Mouse (Mus musculus) CH12.LX (cell line): Measurements from ENCODE around the gene Rfxank. TPM values are rescaled to one million over a fixed set of nuclear protein-coding genes. Genes with fewer than 3 reads are reported as not detected.
A peak's percentile ranks its signal among the peaks of the same experiment; 100 is the strongest.

Source experiments
- DNase-seq: peaks from one replicate; pipeline ENCODE4 v3.0.0-alpha.2; 2013; ENCODE audit errors: extremely low read depth
- H3K27ac ChIP-seq: 2 replicates; pipeline ENCODE4 v1.5.1; 2012; ENCODE audit warnings: low read depth, mild to moderate bottlenecking, control low read depth, moderate library complexity; ENCODE audit not compliant: insufficient read depth
- H3K27me3 ChIP-seq: replicated peaks from 2 replicates; pipeline ENCODE3; 2012; ENCODE audit warnings: inconsistent platforms
- H3K36me3 ChIP-seq, 2 experiments: replicated peaks in 1 of 2; 2 replicates each; pipeline versions ENCODE3 to v1.6.1; 2012; ENCODE audit warnings: inconsistent platforms in 1 of 2, low read length in 1 of 2, mild to moderate bottlenecking in 1 of 2, mixed read lengths in 1 of 2, moderate library complexity in 1 of 2; ENCODE audit not compliant: control insufficient read depth in 1 of 2, insufficient read depth in 1 of 2
- H3K4me1 ChIP-seq, 2 experiments: 2 replicates each; pipeline ENCODE4 v1.6.1; 2012; ENCODE audit warnings: inconsistent platforms in 1 of 2, moderate library complexity in 1 of 2; ENCODE audit not compliant: insufficient read depth in 2 of 2, control insufficient read depth in 1 of 2
- H3K4me2 ChIP-seq: 2 replicates; pipeline ENCODE4 v1.6.1; 2012; ENCODE audit warnings: low read depth, mild to moderate bottlenecking, control low read depth; ENCODE audit not compliant: poor library complexity, insufficient read depth, severe bottlenecking
- H3K4me3 ChIP-seq, 3 experiments: fragments of 150-350 bp in 1 of 3; sonication (generic) in 1 of 3; replicated peaks in 1 of 3; 2 replicates each; pipeline versions ENCODE3 to v1.5.1; 2011 to 2012; ENCODE audit warnings: low read depth in 2 of 3, low read length in 2 of 3, mild to moderate bottlenecking in 2 of 3, moderate library complexity in 2 of 3, control low read depth in 1 of 3, improper control_type of control experiment in 1 of 3, inconsistent platforms in 1 of 3, mixed read lengths in 1 of 3; ENCODE audit not compliant: poor library complexity in 1 of 3
- H3K79me2 ChIP-seq: replicated peaks from 2 replicates; pipeline ENCODE4 v1.6.1; 2012; ENCODE audit warnings: mild to moderate bottlenecking, moderate library complexity; ENCODE audit not compliant: control insufficient read depth, poor library complexity, insufficient read depth, severe bottlenecking; ENCODE audit errors: extremely low read depth
- H3K9ac ChIP-seq: 2 replicates; pipeline ENCODE4 v1.6.1; 2012; ENCODE audit warnings: low read depth, mild to moderate bottlenecking, control low read depth, moderate library complexity; ENCODE audit not compliant: insufficient read depth
- H3K9me3 ChIP-seq: replicated peaks from 2 replicates; pipeline ENCODE3; 2012; ENCODE audit warnings: low read length, inconsistent platforms, mixed read lengths
- BHLHE40 ChIP-seq: IDR thresholded peaks from 2 replicates; pipeline ENCODE4 v1.6.1; 2011; ENCODE audit warnings: mild to moderate bottlenecking, low read depth, low read length, improper control_type of control experiment
- ETS1 ChIP-seq: conservative IDR thresholded peaks from 2 replicates; pipeline ENCODE4 v1.6.1; 2012; ENCODE audit warnings: low read depth, mild to moderate bottlenecking, inconsistent platforms, low read length, improper control_type of control experiment, moderate library complexity
- IRF4 ChIP-seq: IDR thresholded peaks from 2 replicates; pipeline ENCODE4 v1.6.1; 2014; ENCODE audit warnings: low read depth, mild to moderate bottlenecking, inconsistent platforms, low read length, improper control_type of control experiment
- JUN ChIP-seq: IDR thresholded peaks from 2 replicates; pipeline ENCODE4 v1.6.1; 2011; ENCODE audit warnings: low read depth, mild to moderate bottlenecking, low read length, improper control_type of control experiment, moderate library complexity; ENCODE audit not compliant: insufficient read depth
- MAZ ChIP-seq: IDR thresholded peaks from 2 replicates; pipeline ENCODE4 v1.6.1; 2012; ENCODE audit warnings: low read depth, mild to moderate bottlenecking, inconsistent platforms, low read length, improper control_type of control experiment, moderate library complexity
- MEF2A ChIP-seq: IDR thresholded peaks from 2 replicates; pipeline ENCODE4 v1.6.1; 2014; ENCODE audit warnings: low read depth, mild to moderate bottlenecking, inconsistent platforms, low read length, improper control_type of control experiment, borderline replicate concordance
- NRF1 ChIP-seq: IDR thresholded peaks from 2 replicates; pipeline ENCODE4 v1.6.1; 2014; ENCODE audit warnings: low read depth, mild to moderate bottlenecking, inconsistent platforms, low read length, improper control_type of control experiment, moderate library complexity
- SMC3 ChIP-seq: IDR thresholded peaks from 2 replicates; pipeline ENCODE4 v1.6.1; 2011; ENCODE audit warnings: low read depth, low read length, improper control_type of control experiment
- TBP ChIP-seq: conservative IDR thresholded peaks from 2 replicates; pipeline ENCODE4 v1.6.1; 2011; ENCODE audit warnings: low read depth, low read length, improper control_type of control experiment
- USF2 ChIP-seq: conservative IDR thresholded peaks from 2 replicates; pipeline ENCODE4 v1.6.1; 2011; ENCODE audit warnings: low read depth, low read length, improper control_type of control experiment
- ZKSCAN1 ChIP-seq: IDR thresholded peaks from 2 replicates; pipeline ENCODE4 v1.6.1; 2012; ENCODE audit warnings: low read depth, inconsistent platforms, low read length, improper control_type of control experiment, borderline replicate concordance
- dilution Hi-C: fragments of 300-500 bp; cut with MboI; formaldehyde crosslinking; loops from 2 replicates; pipeline ENCODE4 v1.14.3; 2020; ENCODE audit warnings: low sequenced_read_pairs; ENCODE audit not compliant: extremely low pct_unique_long_range_greater_than_20kb, extremely low pct_ligation_motif_present
- in situ Hi-C: fragments of 300-500 bp; cut with MboI; formaldehyde crosslinking; loops from 3 replicates; pipeline ENCODE4 v1.14.3; 2019; ENCODE audit warnings: low sequenced_read_pairs, low pct_ligation_motif_present, low pct_unique_long_range_greater_than_20kb, mixed read lengths
- polyA plus RNA-seq: library from polyadenylated mRNA; unstranded; fragments of >175 nt; gene quantifications from 2 replicates; pipeline ENCODE4 v1.2.1, GENCODE M21; 2012; ENCODE audit warnings: low read depth; ENCODE audit not compliant: insufficient read length
- total RNA-seq, 2 experiments: library from RNA; depleted of rRNA; stranded (reverse); fragments of 300-350 nt in 1 of 2; fragments of >200 nt in 1 of 2; gene quantifications; 2 replicates each; pipeline ENCODE4 v1.2.3; 2012 to 2014

The Rfxank gene
- total and polyA plus RNA-seq, 3 experiments, result 12.3 to 17.2 (median 13.4) TPM

GRCm38 (mm10) chr8:70083285-70083684, 55.7 kb downstream of the Rfxank start, which contains the start of gene Hapln4:
Gene Hapln4, plus strand, starts transcription at chr8:70083457.
- no peak within 1 kb of the TSS for H3K4me3 ChIP-seq
- DNase-seq, result no peak
- H3K79me2 ChIP-seq, result no peaks in the 10 kb centered on the region
- TF ChIP-seq MEF2A, result no peak
- TF ChIP-seq ETS1, result no peak
- TF ChIP-seq NRF1, result peak; percentile 74
- no peak for TF ChIP-seq ZKSCAN1
- TF ChIP-seq JUN, result no peak
- no peak for TF ChIP-seq IRF4
- TF ChIP-seq TBP, result no peak
- no peaks in the 10 kb centered on the region for H3K27me3 ChIP-seq
- H3K36me3 ChIP-seq, result peaks cover 8 to 34% of the 10 kb centered on the region in 2 experiments
- H3K9me3 ChIP-seq, result peaks cover 5% of the 10 kb centered on the region
- no peak within 1 kb of the TSS for H3K4me2 ChIP-seq
- H3K27ac ChIP-seq, result no peak within 1 kb of the TSS
- no peak within 1 kb of the TSS for H3K9ac ChIP-seq
- dilution Hi-C loops, result no loop called here
- H3K4me1 ChIP-seq, result no peaks in the 10 kb centered on the region
- in situ Hi-C loops, result no loop called here

GRCm38 (mm10) chr8:70081976-70082375, 57.0 kb downstream of the Rfxank start:
- Histone ChIP-seq H3K79me2 (no peaks in the 10 kb centered on the region), H3K4me1 (no peaks in the 10 kb centered on the region), H3K4me3 (no peak overlapping the region), H3K4me2 (no peak overlapping the region), H3K27me3 (no peaks in the 10 kb centered on the region), H3K27ac (no peak overlapping the region), H3K36me3 (peaks cover 13 to 41% of the 10 kb centered on the region in 2 experiments), H3K9ac (no peak overlapping the region), H3K9me3 (peaks cover 3% of the 10 kb centered on the region)
- dilution Hi-C loops (no loop called here), in situ Hi-C loops (no loop called here)
- DNase-seq, result no peak
- no peak for TF ChIP-seq USF2
- TF ChIP-seq JUN, result no peak
- TF ChIP-seq TBP, result no peak
- TF ChIP-seq SMC3, result no peak
- no peak for TF ChIP-seq MAZ
- no peak for TF ChIP-seq BHLHE40

Other genes with a start within 250 kb of the Rfxank start
Only the 20 nearest of the 23 such genes appear.
- gene Gatad2a, start 142.8 kb downstream of the Rfxank start, total RNA-seq (2012; rRNA removed), result 70.8 and 73.2 TPM in 2 replicates
- gene Gatad2a, start 142.8 kb downstream of the Rfxank start, total RNA-seq (2014; rRNA removed), result 31.5 and 35.7 TPM in 2 replicates
- gene Gatad2a, start 142.8 kb downstream of the Rfxank start, polyA plus RNA-seq, result 95.1 and 122 TPM in 2 replicates
- gene Mau2, start 96.4 kb downstream of the Rfxank start, total RNA-seq (2012; rRNA removed), result 37.2 and 38.4 TPM in 2 replicates
- gene Mau2, start 96.4 kb downstream of the Rfxank start, total RNA-seq (2014; rRNA removed), result 24.4 and 25.5 TPM in 2 replicates
- 15.7 and 19.5 TPM in 2 replicates for gene Mau2, start 96.4 kb downstream of the Rfxank start, polyA plus RNA-seq
- 21.8 and 24.0 TPM in 2 replicates for gene Sugp1, start 96.3 kb downstream of the Rfxank start, total RNA-seq (2012; rRNA removed)
- gene Sugp1, start 96.3 kb downstream of the Rfxank start, total RNA-seq (2014; rRNA removed), result 5.0 and 5.3 TPM in 2 replicates
- gene Sugp1, start 96.3 kb downstream of the Rfxank start, polyA plus RNA-seq, result 43.9 and 44.2 TPM in 2 replicates
- 1.9 and 2.4 TPM in 2 replicates for gene Tm6sf2, start 66.2 kb downstream of the Rfxank start, total RNA-seq (2012; rRNA removed)
- gene Tm6sf2, start 66.2 kb downstream of the Rfxank start, total RNA-seq (2014; rRNA removed), result 0.22 and 0.40 TPM in 2 replicates
- gene Tm6sf2, start 66.2 kb downstream of the Rfxank start, polyA plus RNA-seq, result 1.8 and 2.6 TPM in 2 replicates
- 0.29 and 0.30 TPM in 2 replicates for gene Hapln4, start 55.7 kb downstream of the Rfxank start, total RNA-seq (2012; rRNA removed)
- 0.07 and 0.08 TPM in 2 replicates for gene Hapln4, start 55.7 kb downstream of the Rfxank start, total RNA-seq (2014; rRNA removed)
- 0.20 and 0.30 TPM in 2 replicates for gene Hapln4, start 55.7 kb downstream of the Rfxank start, polyA plus RNA-seq
- gene Ncan, start 18.3 kb downstream of the Rfxank start, total RNA-seq (2012; rRNA removed), result 2.1 and 2.6 TPM in 2 replicates
- gene Ncan, start 18.3 kb downstream of the Rfxank start, total RNA-seq (2014; rRNA removed), result 3.5 and 3.9 TPM in 2 replicates
- gene Ncan, start 18.3 kb downstream of the Rfxank start, polyA plus RNA-seq, result 5.3 and 6.0 TPM in 2 replicates
- 22.7 and 27.4 TPM in 2 replicates for gene Nr2c2ap, start 7.8 kb downstream of the Rfxank start, total RNA-seq (2012; rRNA removed)
- 15.6 and 16.4 TPM in 2 replicates for gene Nr2c2ap, start 7.8 kb downstream of the Rfxank start, total RNA-seq (2014; rRNA removed)
- 61.3 and 71.3 TPM in 2 replicates for gene Nr2c2ap, start 7.8 kb downstream of the Rfxank start, polyA plus RNA-seq
- 56.4 and 63.9 TPM in 2 replicates for gene Borcs8, start 345 bp upstream of the Rfxank start, total RNA-seq (2012; rRNA removed)
- 22.2 and 28.7 TPM in 2 replicates for gene Borcs8, start 345 bp upstream of the Rfxank start, total RNA-seq (2014; rRNA removed)
- gene Borcs8, start 345 bp upstream of the Rfxank start, polyA plus RNA-seq, result 44.0 and 45.8 TPM in 2 replicates
- 194 and 232 TPM in 2 replicates for gene Mef2b, start 557 bp upstream of the Rfxank start, total RNA-seq (2012; rRNA removed)
- gene Mef2b, start 557 bp upstream of the Rfxank start, total RNA-seq (2014; rRNA removed), result 60.1 and 61.0 TPM in 2 replicates
- 130 and 168 TPM in 2 replicates for gene Mef2b, start 557 bp upstream of the Rfxank start, polyA plus RNA-seq
- gene Tmem161a, start 33.2 kb upstream of the Rfxank start, total RNA-seq (2012; rRNA removed), result 54.2 and 65.0 TPM in 2 replicates
- 68.2 and 73.6 TPM in 2 replicates for gene Tmem161a, start 33.2 kb upstream of the Rfxank start, total RNA-seq (2014; rRNA removed)
- gene Tmem161a, start 33.2 kb upstream of the Rfxank start, polyA plus RNA-seq, result 42.3 and 48.5 TPM in 2 replicates
- 2.5 and 3.0 TPM in 2 replicates for gene Slc25a42, start 73.2 kb upstream of the Rfxank start, total RNA-seq (2012; rRNA removed)
- gene Slc25a42, start 73.2 kb upstream of the Rfxank start, total RNA-seq (2014; rRNA removed), result 0.63 and 0.80 TPM in 2 replicates
- gene Slc25a42, start 73.2 kb upstream of the Rfxank start, polyA plus RNA-seq, result 2.9 and 3.4 TPM in 2 replicates
- gene Sugp2, start 95.1 kb upstream of the Rfxank start, total RNA-seq (2012; rRNA removed), result 22.4 and 23.6 TPM in 2 replicates
- 9.4 and 10.0 TPM in 2 replicates for gene Sugp2, start 95.1 kb upstream of the Rfxank start, total RNA-seq (2014; rRNA removed)
- gene Sugp2, start 95.1 kb upstream of the Rfxank start, polyA plus RNA-seq, result 20.1 and 21.4 TPM in 2 replicates
- gene Armc6, start 95.3 kb upstream of the Rfxank start, total RNA-seq (2012; rRNA removed), result 31.1 and 39.2 TPM in 2 replicates
- gene Armc6, start 95.3 kb upstream of the Rfxank start, total RNA-seq (2014; rRNA removed), result 21.6 and 23.7 TPM in 2 replicates
- gene Armc6, start 95.3 kb upstream of the Rfxank start, polyA plus RNA-seq, result 20.0 and 20.7 TPM in 2 replicates
- gene Homer3, start 143.7 kb upstream of the Rfxank start, total RNA-seq (2012; rRNA removed), result 12.5 and 14.0 TPM in 2 replicates
- gene Homer3, start 143.7 kb upstream of the Rfxank start, total RNA-seq (2014; rRNA removed), result 7.5 and 9.0 TPM in 2 replicates
- gene Homer3, start 143.7 kb upstream of the Rfxank start, polyA plus RNA-seq, result 11.8 TPM in 2 replicates
- gene Ddx49, start 163.3 kb upstream of the Rfxank start, total RNA-seq (2012; rRNA removed), result 76.6 and 77.3 TPM in 2 replicates
- 58.9 and 64.9 TPM in 2 replicates for gene Ddx49, start 163.3 kb upstream of the Rfxank start, total RNA-seq (2014; rRNA removed)
- 98.4 and 129 TPM in 2 replicates for gene Ddx49, start 163.3 kb upstream of the Rfxank start, polyA plus RNA-seq
- 204 and 243 TPM in 2 replicates for gene Cope, start 163.4 kb upstream of the Rfxank start, total RNA-seq (2012; rRNA removed)
- gene Cope, start 163.4 kb upstream of the Rfxank start, total RNA-seq (2014; rRNA removed), result 134 and 139 TPM in 2 replicates
- 148 and 191 TPM in 2 replicates for gene Cope, start 163.4 kb upstream of the Rfxank start, polyA plus RNA-seq
- 0.13 TPM in 1 of 2 replicates, not detected in the other for gene Cers1, start 176.6 kb upstream of the Rfxank start, total RNA-seq (2012; rRNA removed)
- not detected in 2 replicates for gene Cers1, start 176.6 kb upstream of the Rfxank start, total RNA-seq (2014; rRNA removed)
- not detected in 2 replicates for gene Cers1, start 176.6 kb upstream of the Rfxank start, polyA plus RNA-seq
- gene Gdf1, start 190.7 kb upstream of the Rfxank start, total RNA-seq (2012; rRNA removed), result 0.08 and 0.17 TPM in 2 replicates
- gene Gdf1, start 190.7 kb upstream of the Rfxank start, total RNA-seq (2014; rRNA removed), result not detected in 2 replicates
- gene Gdf1, start 190.7 kb upstream of the Rfxank start, polyA plus RNA-seq, result 0.26 TPM in 1 of 2 replicates, not detected in the other
- gene Upf1, start 214.1 kb upstream of the Rfxank start, total RNA-seq (2012; rRNA removed), result 39.6 and 45.7 TPM in 2 replicates
- gene Upf1, start 214.1 kb upstream of the Rfxank start, total RNA-seq (2014; rRNA removed), result 27.0 and 31.1 TPM in 2 replicates
- gene Upf1, start 214.1 kb upstream of the Rfxank start, polyA plus RNA-seq, result 42.4 and 44.4 TPM in 2 replicates
- 0.08 and 0.13 TPM in 2 replicates for gene Comp, start 234.4 kb upstream of the Rfxank start, total RNA-seq (2012; rRNA removed)
- not detected in 2 replicates for gene Comp, start 234.4 kb upstream of the Rfxank start, total RNA-seq (2014; rRNA removed)
- 0.16 TPM in 1 of 2 replicates, not detected in the other for gene Comp, start 234.4 kb upstream of the Rfxank start, polyA plus RNA-seq